In genomic region chr9:76168355-76168754, GRCm38 (mm10) we compare ENCODE assay signal across 14 mouse cellular contexts. TPM values are rescaled to one million over a fixed set of nuclear protein-coding genes. Genes with fewer than 3 reads are reported as not detected.
DNase-seq lines count a peak whose midpoint lies in the region; ATAC-seq and TF ChIP-seq lines count a peak whose summit lies in the region.
"Had no signal": no experiment of that assay in that cellular context is flagged by ENCODE, and none has a peak within 500 bp of the region (broad histone marks: within the 10 kb centered on the region; RNA-seq: fewer than 3 reads in every experiment).

No protein-coding gene starts in this region.

- no peak overlapping the region for H3K9ac ChIP-seq in stomach, postnatal 0 days (ENCODE audit: low read length)
- H3K9ac ChIP-seq: midbrain, embryonic 12.5 days had no signal

- no peaks in the 10 kb centered on the region for H3K27me3 ChIP-seq in stomach, postnatal 0 days (ENCODE audit: control insufficient read depth, insufficient read depth, low read length)
- H3K27me3 ChIP-seq: midbrain, embryonic 12.5 days had no signal

- H3K4me2 ChIP-seq in stomach, postnatal 0 days (replicated peaks; ENCODE audit: low read depth): no peak overlapping the region
- H3K4me2 ChIP-seq: midbrain, embryonic 12.5 days had no signal

- 32% methylated on average over 3 of the region's 3 CpGs for WGBS in stomach, postnatal 0 days

- no peaks in the 10 kb centered on the region for H3K36me3 ChIP-seq in stomach, postnatal 0 days (ENCODE audit: control insufficient read depth, insufficient read depth, low read length)
- H3K36me3 ChIP-seq: midbrain, embryonic 12.5 days had no signal

- peak; percentile 26 for DNase-seq in embryo, embryonic 10 days (ENCODE audit: low spot score)
- no peak for DNase-seq in embryo, embryonic 9.5 days (ENCODE audit: extremely low spot score)
- no peak for DNase-seq in layer of hippocampus, adult 2 months (ENCODE audit: low spot score in 2 of 2)
- no peak for DNase-seq in layer of hippocampus, adult 9-10 months (ENCODE audit: low spot score)
- peak; percentile 11 to 18 for DNase-seq in urinary bladder, postnatal 36 days (ENCODE audit: low spot score in 2 of 2)
- no peak for DNase-seq in urinary bladder, postnatal 10 days (ENCODE audit: low spot score)
- no peak for DNase-seq in stomach, postnatal 0 days (ENCODE audit: low spot score)
- DNase-seq in thymus, postnatal 36 days: no peak
- DNase-seq: heart, adult 11 months had no signal

- TF ChIP-seq CTCF in layer of hippocampus, adult 2 months (conservative IDR thresholded peaks at IDR 0.05): peak; percentile 67
- peak; percentile 63 for TF ChIP-seq CTCF in stomach, postnatal 0 days (IDR thresholded peaks at IDR 0.05; ENCODE audit: low read depth)

- no peak for ATAC-seq in stomach, postnatal 0 days (ENCODE audit: low FRiP score, low TSS enrichment)
- ATAC-seq: inflammation-experienced regulatory T-cells, adult 6 months had no signal

- no peaks in the 10 kb centered on the region for H3K4me1 ChIP-seq in stomach, postnatal 0 days (replicated peaks; ENCODE audit: control insufficient read depth, insufficient read depth)
- H3K4me1 ChIP-seq: midbrain, embryonic 12.5 days had no signal

- no peak overlapping the region for H3K4me3 ChIP-seq in layer of hippocampus, adult 2 months
- no peak overlapping the region for H3K4me3 ChIP-seq in stomach, postnatal 0 days (ENCODE audit: low read depth, low read length)
- H3K4me3 ChIP-seq: erythroblast, embryonic 14.5 days; midbrain, embryonic 12.5 days had no signal

- TF ChIP-seq EP300 in stomach, postnatal 0 days (optimal IDR thresholded peaks at IDR 0.05): no peak

- H3K27ac ChIP-seq in layer of hippocampus, adult 2 months: no peak overlapping the region
- H3K27ac ChIP-seq in stomach, postnatal 0 days (replicated peaks): no peak overlapping the region
- H3K27ac ChIP-seq: midbrain, embryonic 12.5 days had no signal

- no peaks in the 10 kb centered on the region for H3K9me3 ChIP-seq in stomach, postnatal 0 days (ENCODE audit: control insufficient read depth, low read length)
- H3K9me3 ChIP-seq: midbrain, embryonic 12.5 days had no signal

RNA-seq across cellular contexts. Expression of gene Gfral, which starts 45.1 kb away (rescaled TPM):
- total RNA-seq in layer of hippocampus, adult 2 months (2021): not detected
- not detected in 2 replicates for polyA plus RNA-seq in stomach, postnatal 0 days (2015; fragmentation: Nextera tagmentation; extraction: Ambion mirVana)
- total RNA-seq: left cerebral cortex, postnatal 14 days had no signal
- polyA plus RNA-seq: erythroblast, embryonic 14.5 days; inflammation-experienced regulatory T-cells, adult 6 months; midbrain, embryonic 12.5 days; testis, adult 2 months had no signal

Comparison
In these comparisons a context has a peak if more than half of its experiments do, and no peak if none do; other contexts are left out.
1. DNase-seq: peak in embryo, embryonic 10 days (single experiment) and urinary bladder, postnatal 36 days (2 of 2); none in embryo, embryonic 9.5 days (single experiment), layer of hippocampus, adult 2 months (0 of 2), layer of hippocampus, adult 9-10 months (single experiment), urinary bladder, postnatal 10 days (single experiment), stomach, postnatal 0 days (single experiment) and thymus, postnatal 36 days (0 of 2).